Mouse (Mus musculus) B cell, adult (primary cell): ENCODE results near the gene 1700028P14Rik. TPM values are rescaled to one million over a fixed set of nuclear protein-coding genes. Genes with fewer than 3 reads are reported as not detected.

Source experiments
- total RNA-seq: library from RNA; stranded (reverse); gene quantifications from 4 replicates; pipeline ENCODE4 v1.2.4, GENCODE M21; 2023; ENCODE audit not compliant: inconsistent age

Gene 1700028P14Rik
- total RNA-seq = not detected in 4 replicates

GRCm38 (mm10) chr19:23652644-23653043 lies at the start of gene 1700028P14Rik:
Gene 1700028P14Rik (minus strand): TSS chr19:23652812.

GRCm38 (mm10) chr19:23687296-23688021 lies 34.8 kb upstream of the 1700028P14Rik start, which contains the start of gene Ptar1:
Gene Ptar1 (plus strand): TSS chr19:23687429.

Other genes starting within 250 kb of the 1700028P14Rik start
- not detected in 4 replicates for gene Mamdc2, start 204.4 kb downstream of the 1700028P14Rik start, total RNA-seq
- 32.3 to 34.3 TPM (median 33.1 TPM) in 4 replicates for gene Ptar1, start 34.6 kb upstream of the 1700028P14Rik start, total RNA-seq
- 0.72 to 1.2 TPM (median 1.0 TPM) in 4 replicates for gene Apba1, start 106.1 kb upstream of the 1700028P14Rik start, total RNA-seq